Mouse (Mus musculus) MEL (cell line): ENCODE results near the gene Enpp6. TPM values are rescaled to one million over a fixed set of nuclear protein-coding genes. Genes with fewer than 3 reads are reported as not detected.

ENCODE experiments used
- DNase-seq: peaks from one replicate; pipeline ENCODE4 v3.0.0; 2011; ENCODE audit warnings: low read depth, low spot score
- H3K27ac ChIP-seq: 2 replicates; pipeline ENCODE4 v1.5.1; 2012; ENCODE audit warnings: low read depth, mild to moderate bottlenecking, control low read depth, low read length, moderate library complexity; ENCODE audit not compliant: control insufficient read depth
- H3K27me3 ChIP-seq, 2 experiments: fragments of 150-350 bp in 1 of 2; sonication (generic) in 1 of 2; 2 replicates each; pipeline ENCODE4 v1.6.1; 2012; ENCODE audit warnings: low read length in 2 of 2, mild to moderate bottlenecking in 2 of 2, improper control_type of control experiment in 1 of 2, moderate library complexity in 1 of 2; ENCODE audit not compliant: insufficient read depth in 2 of 2, control insufficient read depth in 1 of 2
- H3K36me3 ChIP-seq, 2 experiments: 2 replicates each; pipeline ENCODE4 v1.6.1; 2012 to 2014; ENCODE audit warnings: low read length in 2 of 2, improper control_type of control experiment in 1 of 2, inconsistent platforms in 1 of 2, mild to moderate bottlenecking in 1 of 2; ENCODE audit not compliant: insufficient read depth in 2 of 2, control insufficient read depth in 1 of 2
- H3K4me1 ChIP-seq, 2 experiments: fragments of 150-350 bp in 1 of 2; sonication (generic) in 1 of 2; 2 replicates each; pipeline ENCODE4 v1.6.1; 2012; ENCODE audit warnings: low read length in 2 of 2, improper control_type of control experiment in 1 of 2, mild to moderate bottlenecking in 1 of 2; ENCODE audit not compliant: insufficient read depth in 2 of 2, control insufficient read depth in 1 of 2
- H3K4me3 ChIP-seq, 2 experiments: fragments of 150-350 bp in 1 of 2; sonication (generic) in 1 of 2; 2 replicates each; pipeline ENCODE4 v1.5.1; 2012; ENCODE audit warnings: low read depth in 2 of 2, low read length in 2 of 2, mild to moderate bottlenecking in 2 of 2, moderate library complexity in 2 of 2, control low read depth in 1 of 2, improper control_type of control experiment in 1 of 2; ENCODE audit not compliant: control insufficient read depth in 1 of 2, insufficient read depth in 1 of 2
- H3K79me2 ChIP-seq: 2 replicates; pipeline ENCODE4 v1.6.1; 2012; ENCODE audit warnings: mild to moderate bottlenecking, low read length, moderate library complexity; ENCODE audit not compliant: control insufficient read depth, poor library complexity, insufficient read depth
- H3K9ac ChIP-seq: 2 replicates; pipeline ENCODE4 v1.6.1; 2012; ENCODE audit warnings: low read depth, mild to moderate bottlenecking, control low read depth, low read length, moderate library complexity; ENCODE audit not compliant: control insufficient read depth, poor library complexity, severe bottlenecking
- H3K9me3 ChIP-seq: fragments of 150-350 bp; sonication (generic); replicated peaks from 2 replicates; pipeline ENCODE4 v1.6.1; 2012; ENCODE audit warnings: mild to moderate bottlenecking, low read length, improper control_type of control experiment, moderate library complexity; ENCODE audit not compliant: insufficient read depth
- CHD1 ChIP-seq: IDR thresholded peaks from 2 replicates; pipeline ENCODE4 v1.6.1; 2012; ENCODE audit warnings: low read depth, mild to moderate bottlenecking, inconsistent platforms, low read length, improper control_type of control experiment
- CHD2 ChIP-seq: IDR thresholded peaks from 2 replicates; pipeline ENCODE4 v1.6.1; 2011; ENCODE audit warnings: low read length, improper control_type of control experiment
- CTCF ChIP-seq, 3 experiments: IDR thresholded peaks in 2 of 3; conservative IDR thresholded peaks in 1 of 3; 2 replicates each; pipeline ENCODE4 v1.5.1; 2011 to 2012; ENCODE audit warnings: low read length in 3 of 3, low read depth in 2 of 3, mild to moderate bottlenecking in 2 of 3, improper control_type of control experiment in 1 of 3, inconsistent platforms in 1 of 3, mixed read lengths in 1 of 3, moderate library complexity in 1 of 3; ENCODE audit not compliant: control insufficient read depth in 1 of 3, insufficient read depth in 1 of 3, poor library complexity in 1 of 3, severe bottlenecking in 1 of 3
- E2F4 ChIP-seq: IDR thresholded peaks from 2 replicates; pipeline ENCODE4 v1.6.1; 2011; ENCODE audit warnings: low read depth, low read length, improper control_type of control experiment, borderline replicate concordance
- ETS1 ChIP-seq: IDR thresholded peaks from 2 replicates; pipeline ENCODE4 v1.6.1; 2012; ENCODE audit warnings: low read depth, mild to moderate bottlenecking, inconsistent platforms, low read length, improper control_type of control experiment, moderate library complexity
- GATA1 ChIP-seq: IDR thresholded peaks from 2 replicates; pipeline ENCODE4 v1.6.1; 2011; ENCODE audit warnings: low read depth, low read length, improper control_type of control experiment
- HCFC1 ChIP-seq: IDR thresholded peaks from 2 replicates; pipeline ENCODE4 v1.6.1; 2012; ENCODE audit warnings: low read depth, mild to moderate bottlenecking, inconsistent platforms, low read length, improper control_type of control experiment, moderate library complexity
- JUND ChIP-seq: IDR thresholded peaks from 2 replicates; pipeline ENCODE4 v1.6.1; 2011; ENCODE audit warnings: low read depth, mild to moderate bottlenecking, improper control_type of control experiment, low read length
- KAT2A ChIP-seq: conservative IDR thresholded peaks from 2 replicates; pipeline ENCODE4 v1.6.1; 2012; ENCODE audit warnings: low read depth, low read length, improper control_type of control experiment, inconsistent platforms
- MAFK ChIP-seq: IDR thresholded peaks from 2 replicates; pipeline ENCODE4 v1.6.1; 2011; ENCODE audit warnings: low read depth, mild to moderate bottlenecking, low read length, improper control_type of control experiment, borderline replicate concordance
- MAZ ChIP-seq: IDR thresholded peaks from 2 replicates; pipeline ENCODE4 v1.6.1; 2012; ENCODE audit warnings: low read depth, mild to moderate bottlenecking, inconsistent platforms, low read length, improper control_type of control experiment
- MEF2A ChIP-seq: IDR thresholded peaks from 2 replicates; pipeline ENCODE4 v1.6.1; 2014; ENCODE audit warnings: low read depth, mild to moderate bottlenecking, inconsistent platforms, low read length, improper control_type of control experiment; ENCODE audit not compliant: poor library complexity, insufficient replicate concordance, severe bottlenecking; ENCODE audit errors: extremely low read depth
- MXI1 ChIP-seq: IDR thresholded peaks from 2 replicates; pipeline ENCODE4 v1.6.1; 2011; ENCODE audit warnings: mild to moderate bottlenecking, low read depth, low read length, improper control_type of control experiment
- MYB ChIP-seq: IDR thresholded peaks from 2 replicates; pipeline ENCODE4 v1.6.1; 2011; ENCODE audit warnings: mild to moderate bottlenecking, low read depth, low read length, improper control_type of control experiment
- MYC ChIP-seq: IDR thresholded peaks from 2 replicates; pipeline ENCODE4 v1.6.1; 2011; ENCODE audit warnings: low read depth, mild to moderate bottlenecking, low read length, improper control_type of control experiment, moderate library complexity
- NELFE ChIP-seq: IDR thresholded peaks from 2 replicates; pipeline ENCODE4 v1.6.1; 2011; ENCODE audit warnings: low read depth, low read length, improper control_type of control experiment
- NRF1 ChIP-seq: IDR thresholded peaks from 2 replicates; pipeline ENCODE4 v1.6.1; 2014; ENCODE audit warnings: low read depth, mild to moderate bottlenecking, inconsistent platforms, low read length, improper control_type of control experiment, moderate library complexity; ENCODE audit not compliant: poor library complexity, insufficient read depth, severe bottlenecking
- POLR2AphosphoS5 ChIP-seq: IDR thresholded peaks from 2 replicates; pipeline ENCODE4 v1.6.1; 2012; ENCODE audit warnings: low read depth, borderline replicate concordance, mild to moderate bottlenecking, inconsistent platforms, low read length, moderate library complexity, mixed read lengths
- SMC3 ChIP-seq: IDR thresholded peaks from 2 replicates; pipeline ENCODE4 v1.6.1; 2011; ENCODE audit warnings: low read depth, low read length, improper control_type of control experiment
- TAL1 ChIP-seq: IDR thresholded peaks from 2 replicates; pipeline ENCODE4 v1.6.1; 2012; ENCODE audit warnings: mild to moderate bottlenecking, inconsistent platforms, low read length, moderate library complexity, mixed read lengths
- TBP ChIP-seq: IDR thresholded peaks from 2 replicates; pipeline ENCODE4 v1.8.0; 2011; ENCODE audit warnings: low read depth, low read length, improper control_type of control experiment
- TCF12 ChIP-seq: IDR thresholded peaks from 2 replicates; pipeline ENCODE4 v1.6.1; 2014; ENCODE audit warnings: low read depth, mild to moderate bottlenecking, inconsistent platforms, low read length, improper control_type of control experiment, moderate library complexity
- UBTF ChIP-seq: IDR thresholded peaks from 2 replicates; pipeline ENCODE4 v1.6.1; 2012; ENCODE audit warnings: low read depth, mild to moderate bottlenecking, inconsistent platforms, low read length, improper control_type of control experiment, moderate library complexity, borderline replicate concordance; ENCODE audit not compliant: insufficient read depth
- USF2 ChIP-seq, 2 experiments: IDR thresholded peaks; 2 replicates each; pipeline ENCODE4 v1.6.1; 2011 to 2012; ENCODE audit warnings: improper control_type of control experiment in 2 of 2, low read length in 2 of 2, borderline replicate concordance in 1 of 2, inconsistent platforms in 1 of 2, low read depth in 1 of 2, mild to moderate bottlenecking in 1 of 2; ENCODE audit not compliant: insufficient read depth in 1 of 2
- ZKSCAN1 ChIP-seq: IDR thresholded peaks from 2 replicates; pipeline ENCODE4 v1.6.1; 2012; ENCODE audit warnings: low read depth, mild to moderate bottlenecking, inconsistent platforms, low read length, improper control_type of control experiment, moderate library complexity
- polyA plus RNA-seq, 2 experiments: library from polyadenylated mRNA; stranded (reverse) in 1 of 2; unstranded in 1 of 2; fragments of >175 nt in 1 of 2; fragments of >200 nt in 1 of 2; gene quantifications; 2 replicates each; pipeline versions ENCODE4 v1.2.1 to v1.2.4; 2012; ENCODE audit warnings: low replicate concordance in 2 of 2, low read depth in 1 of 2; ENCODE audit not compliant: insufficient read length in 2 of 2, insufficient read depth in 1 of 2, missing spikeins in 1 of 2
- total RNA-seq: library from RNA; depleted of rRNA; stranded (reverse); fragments of 300-350 nt; gene quantifications from 2 replicates; pipeline ENCODE4 v1.2.3, GENCODE M21; 2012

Enpp6 gene
- total and polyA plus RNA-seq, 3 experiments = not detected

- Histone ChIP-seq H3K27ac (no peak overlapping the region), H3K9ac (no peak overlapping the region)
Observed at GRCm38 (mm10) chr8:46963619-46964145, 23.0 kb upstream of the Enpp6 start.

DNA sequence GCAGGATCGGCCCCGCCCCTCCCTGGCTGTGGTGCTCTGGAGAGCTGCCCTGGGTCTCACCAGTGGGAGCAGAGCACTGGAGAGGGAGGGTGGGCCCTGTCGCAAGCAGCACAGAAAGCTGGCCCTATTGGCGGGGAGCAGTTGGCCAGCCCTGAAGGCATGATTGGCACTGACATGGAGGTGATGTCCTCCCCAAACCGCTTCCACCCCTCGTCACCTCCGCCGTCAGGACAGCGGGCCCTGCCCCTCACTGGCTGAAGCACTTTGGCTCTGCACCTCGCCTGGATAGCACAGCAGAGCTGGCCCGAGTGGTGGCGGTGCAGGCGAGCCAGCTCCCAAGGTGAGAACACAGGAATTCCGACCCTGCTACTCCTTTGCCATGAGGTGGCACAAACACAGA, 20.9 kb upstream of the Enpp6 start:
- Histone ChIP-seq H3K27ac (no peak overlapping the region), H3K36me3 (no peaks in the 10 kb centered on the region), H3K4me3 (no peak overlapping the region), H3K79me2 (no peaks in the 10 kb centered on the region), H3K4me1 (no peaks in the 10 kb centered on the region), H3K9me3 (no peaks in the 10 kb centered on the region), H3K27me3 (no peaks in the 10 kb centered on the region), H3K9ac (no peak overlapping the region)
- DNase-seq = no peak
- no peak for TF ChIP-seq POLR2AphosphoS5
- no peak for TF ChIP-seq CHD2
- TF ChIP-seq HCFC1 = no peak
- TF ChIP-seq UBTF = no peak
- no peak for TF ChIP-seq E2F4
- no peak for TF ChIP-seq KAT2A
- TF ChIP-seq TBP = no peak
- TF ChIP-seq USF2 (IDR thresholded peaks at IDR 0.05; ENCODE audit: borderline replicate concordance in 1 of 2, insufficient read depth in 1 of 2, low read depth in 1 of 2, low read length in 2 of 2) = no peak
- TF ChIP-seq ZKSCAN1 = no peak
- no peak for TF ChIP-seq MYC
- TF ChIP-seq NELFE = no peak
- TF ChIP-seq CTCF (IDR thresholded peaks at IDR 0.05 in 2 of 3, conservative IDR thresholded peaks at IDR 0.05 in 1 of 3; ENCODE audit: control insufficient read depth in 1 of 3, insufficient read depth in 1 of 3, low read depth in 2 of 3, low read length in 3 of 3, poor library complexity in 1 of 3, severe bottlenecking in 1 of 3) = no peak
- TF ChIP-seq MYB = no peak
- no peak for TF ChIP-seq MEF2A
- TF ChIP-seq SMC3 = no peak
- no peak for TF ChIP-seq MAZ

More at GRCm38 (mm10) chr8:46963619-46964145, 23.0 kb upstream of the Enpp6 start:
- DNase-seq = no peak
- Histone ChIP-seq H3K9me3 (no peaks in the 10 kb centered on the region), H3K4me1 (no peaks in the 10 kb centered on the region), H3K79me2 (no peaks in the 10 kb centered on the region), H3K27me3 (no peaks in the 10 kb centered on the region), H3K4me3 (no peak overlapping the region), H3K36me3 (no peaks in the 10 kb centered on the region)
- TF ChIP-seq ZKSCAN1 (no peak), MYB (no peak), TAL1 (no peak), POLR2AphosphoS5 (no peak), JUND (no peak), MYC (no peak), NRF1 (no peak), UBTF (no peak), MAFK (no peak), MXI1 (no peak), CHD1 (no peak), NELFE (no peak), GATA1 (no peak), TCF12 (no peak), KAT2A (no peak), ETS1 (no peak), CTCF (IDR thresholded peaks at IDR 0.05 in 2 of 3, conservative IDR thresholded peaks at IDR 0.05 in 1 of 3; ENCODE audit: control insufficient read depth in 1 of 3, insufficient read depth in 1 of 3, low read depth in 2 of 3, low read length in 3 of 3, poor library complexity in 1 of 3, severe bottlenecking in 1 of 3) (no peak)
